Mouse (Mus musculus) C2C12 (cell line): ENCODE measurements around the gene Dimt1.
"Not testable (repeated sequence)": the region's sequence is repeated elsewhere in the genome, so short reads cannot be mapped to it uniquely, and the experiment has no call there.

Source experiments
- CTCF ChIP-seq: IDR thresholded peaks from one replicate; pipeline ENCODE4 v1.5.1; 2011; ENCODE audit not compliant: control insufficient read depth, insufficient read depth, insufficient read length
- MAX ChIP-seq: IDR thresholded peaks from one replicate; pipeline ENCODE4 v1.6.1; 2011; ENCODE audit warnings: mild to moderate bottlenecking, control low read depth
- MYOD1 ChIP-seq: IDR thresholded peaks from one replicate; pipeline ENCODE4 v1.6.1; 2011; ENCODE audit warnings: low read depth; ENCODE audit not compliant: control insufficient read depth, insufficient read length
- USF1 ChIP-seq: IDR thresholded peaks from one replicate; pipeline ENCODE4 v1.6.1; 2011; ENCODE audit warnings: low read depth, mild to moderate bottlenecking, control low read depth, moderate library complexity

GRCm38 (mm10) chr13:106905154-106905553, 41.8 kb upstream of the Dimt1 start:
- not testable (repeated sequence) for TF ChIP-seq USF1, CTCF, MAX, MYOD1
